Mouse (Mus musculus): ENCODE measurements at regions not wholly inside any gene's neighbourhood (a gene's known extent, or its start where the extent isn't known, plus 50 kb on each side); places are given as distances from the start of the nearest gene placed in this dataset.

- no peak for DNase-seq
Observed at GRCm38 (mm10) chr10:37694041-37694690, 555.4 kb upstream of the Marcks start.

- no peak for DNase-seq
Observed at GRCm38 (mm10) chr10:37692851-37693250, 554.1 kb upstream of the Marcks start.

GRCm38 (mm10) chr10:37691939-37692338 is 553.2 kb upstream of the Marcks start:
- DNase-seq = peak; percentile 60 to 82

GRCm38 (mm10) chr10:37683101-37683500 is 544.4 kb upstream of the Marcks start:
- DNase-seq = peak in 1 of 2 experiments; percentile 36

GRCm38 (mm10) chr10:37680601-37681000 is 541.9 kb upstream of the Marcks start:
- no peak for DNase-seq

GRCm38 (mm10) chr10:37677826-37678225 is 539.1 kb upstream of the Marcks start:
- DNase-seq = no peak

- peak in 1 of 2 experiments; percentile 24 for DNase-seq
Observed at GRCm38 (mm10) chr10:37668827-37669226, 530.1 kb upstream of the Marcks start.

- DNase-seq = no peak
Observed at GRCm38 (mm10) chr10:37667031-37667745, 528.5 kb upstream of the Marcks start.

- DNase-seq = no peak
Observed at GRCm38 (mm10) chr10:37666535-37666934, 527.8 kb upstream of the Marcks start.

- DNase-seq = peak; percentile 5 to 40
Observed at GRCm38 (mm10) chr10:37637001-37637562, 498.4 kb upstream of the Marcks start.

GRCm38 (mm10) chr10:37636421-37636820 is 497.7 kb upstream of the Marcks start:
- no peak for DNase-seq

- no peak for DNase-seq
Observed at GRCm38 (mm10) chr10:37630403-37630802, 491.7 kb upstream of the Marcks start.

- no peak for DNase-seq
Observed at GRCm38 (mm10) chr10:37627900-37628299, 489.2 kb upstream of the Marcks start.

GRCm38 (mm10) chr10:37626758-37627201 is 488.1 kb upstream of the Marcks start:
- no peak for DNase-seq

- DNase-seq = no peak
Observed at GRCm38 (mm10) chr10:37625972-37626757, 487.4 kb upstream of the Marcks start.

GRCm38 (mm10) chr10:37623041-37623440 is 484.3 kb upstream of the Marcks start:
- no peak for DNase-seq

GRCm38 (mm10) chr10:37618606-37619005 is 479.9 kb upstream of the Marcks start:
- no peak for DNase-seq

GRCm38 (mm10) chr10:37617708-37618300 is 479.1 kb upstream of the Marcks start:
- DNase-seq = peak; percentile 31 to 47

GRCm38 (mm10) chr10:37615926-37616691 is 477.4 kb upstream of the Marcks start:
- no peak for DNase-seq

- DNase-seq = no peak
Observed at GRCm38 (mm10) chr10:37613936-37614335, 475.2 kb upstream of the Marcks start.

- no peak for DNase-seq
Observed at GRCm38 (mm10) chr10:37603529-37603928, 464.8 kb upstream of the Marcks start.

GRCm38 (mm10) chr10:37602936-37603335 is 464.2 kb upstream of the Marcks start:
- DNase-seq = no peak

All from cerebellum, postnatal 14 days (tissue).